Mouse (Mus musculus) embryonic fibroblast, embryonic 13.5 days (primary cell): ENCODE results near the gene Arhgap9.

ENCODE experiments used
- CTCF ChIP-seq: IDR thresholded peaks from 2 replicates; pipeline ENCODE4 v1.5.1; 2011; ENCODE audit warnings: mild to moderate bottlenecking, control low read depth, low read length, moderate library complexity, borderline replicate concordance; ENCODE audit not compliant: insufficient read depth
- POLR2A ChIP-seq: IDR thresholded peaks from 2 replicates; pipeline ENCODE4 v1.6.1; 2011; ENCODE audit warnings: low read depth, mild to moderate bottlenecking, control low read depth, low read length, moderate library complexity

- no peak for TF ChIP-seq CTCF
- TF ChIP-seq POLR2A = no peak; the same call in none of the 2 replicates
Observed at GRCm38 (mm10) chr10:127287271-127287935, 34.4 kb upstream of the Arhgap9 start.
